Mouse (Mus musculus) 416B (cell line): ENCODE measurements around the gene Barx1.

Source experiments
- DNase-seq: peaks from one replicate; pipeline ENCODE4 v3.0.0; 2011; ENCODE audit warnings: low read depth

Gene Barx1

GRCm38 (mm10) chr13:48660221-48660734 lies 2.5 kb upstream of the Barx1 start:
- DNase-seq, result no peak

- no peak for DNase-seq
Measured at GRCm38 (mm10) chr13:48660741-48661140, 2.1 kb upstream of the Barx1 start.

- no peak for DNase-seq
Measured at GRCm38 (mm10) chr13:48661561-48661960, 1.2 kb upstream of the Barx1 start.

GRCm38 (mm10) chr13:48663211-48663987 lies 601 bp downstream of the Barx1 start:
- no peak for DNase-seq

- no peak for DNase-seq
Measured at GRCm38 (mm10) chr13:48663988-48664339, 1.2 kb downstream of the Barx1 start.

- no peak for DNase-seq
Measured at GRCm38 (mm10) chr13:48664916-48665655, 2.3 kb downstream of the Barx1 start.

GRCm38 (mm10) chr13:48665656-48666597 lies 3.1 kb downstream of the Barx1 start:
- DNase-seq, result no peak

- DNase-seq, result no peak
Measured at GRCm38 (mm10) chr13:48667461-48667860, 4.7 kb downstream of the Barx1 start.

GRCm38 (mm10) chr13:48668091-48668975 lies 5.5 kb downstream of the Barx1 start:
- DNase-seq, result no peak

GRCm38 (mm10) chr13:48668976-48669534 lies 6.3 kb downstream of the Barx1 start:
- DNase-seq, result no peak

- DNase-seq, result no peak
Measured at GRCm38 (mm10) chr13:48672312-48672840, 9.6 kb downstream of the Barx1 start.

- no peak for DNase-seq
Measured at GRCm38 (mm10) chr13:48674609-48675008, 11.8 kb downstream of the Barx1 start.

- peak; percentile 20 for DNase-seq
Measured at GRCm38 (mm10) chr13:48679351-48679750, 16.6 kb downstream of the Barx1 start.

- DNase-seq, result no peak
Measured at GRCm38 (mm10) chr13:48686666-48687065, 23.9 kb downstream of the Barx1 start.

- DNase-seq, result no peak
Measured at GRCm38 (mm10) chr13:48691991-48692390, 29.2 kb downstream of the Barx1 start.

- no peak for DNase-seq
Measured at GRCm38 (mm10) chr13:48694090-48695064, 31.6 kb downstream of the Barx1 start.

- no peak for DNase-seq
Measured at GRCm38 (mm10) chr13:48706385-48706951, 43.7 kb downstream of the Barx1 start.

- DNase-seq, result peak; percentile 6
Measured at GRCm38 (mm10) chr13:48712675-48713074, 49.9 kb downstream of the Barx1 start.

GRCm38 (mm10) chr13:48716075-48716474 lies 53.3 kb downstream of the Barx1 start:
- DNase-seq, result no peak
